Mouse (Mus musculus): ENCODE results near the gene Serpinb9b. TPM values are rescaled to one million over a fixed set of nuclear protein-coding genes. Genes with fewer than 3 reads are reported as not detected.

The Serpinb9b gene
- total RNA-seq, 2 experiments from 2014 or later, result 0.26 to 0.99 TPM

Other genes starting within 250 kb of the Serpinb9b start
- gene Mylk4, start 243.5 kb upstream of the Serpinb9b start, total RNA-seq (2021), result 10 to 100 TPM; 55.6 to 59.7 TPM
- gene Wrnip1, start 225.4 kb upstream of the Serpinb9b start, total RNA-seq (2021), result 10 to 100 TPM; 25.4 to 29.8 TPM
- gene D930007J09Rik, start 224.6 kb upstream of the Serpinb9b start, total RNA-seq (2021), result not detected
- gene Serpinb1a, start 176.2 kb upstream of the Serpinb9b start, total RNA-seq (2021), result 10 to 100 TPM; 10.2 to 10.3 TPM
- gene Serpinb1c, start 129.2 kb upstream of the Serpinb9b start, total RNA-seq (2021), result 1 to 10 TPM in 1 of 2 experiments, under 1 TPM in 1; 0.86 to 1.2 TPM
- 10 to 100 TPM; 21.8 to 25.0 TPM for gene Serpinb6b, start 62.2 kb upstream of the Serpinb9b start, total RNA-seq (2021)
- 1 to 10 TPM; 6.8 TPM for gene Serpinb9, start 24.2 kb upstream of the Serpinb9b start, total RNA-seq (2021)
- not detected for gene Serpinb1b, start 51.2 kb downstream of the Serpinb9b start, total RNA-seq (2021)
- gene Serpinb9c, start 132.3 kb downstream of the Serpinb9b start, total RNA-seq (2021), result not detected
- gene Serpinb9d, start 165.5 kb downstream of the Serpinb9b start, total RNA-seq (2021), result not detected
- gene Serpinb9e, start 222.2 kb downstream of the Serpinb9b start, total RNA-seq (2021), result not detected